Mouse (Mus musculus) layer of hippocampus, adult 8-10 months (tissue): ENCODE results near the gene F11r. TPM values are rescaled to one million over a fixed set of nuclear protein-coding genes. Genes with fewer than 3 reads are reported as not detected.

Experiments
- DNase-seq, 2 experiments: peaks; one replicate each; pipeline ENCODE4 v3.0.0; 2022; ENCODE audit warnings: low spot score in 2 of 2
- total RNA-seq, 4 experiments: library from RNA; stranded (reverse); gene quantifications; 2 replicates each; pipeline ENCODE4 v1.2.4; 2022

Gene F11r
- total RNA-seq, 4 experiments from 2014 or later, result 4.8 to 18.6 (median 11.1) TPM

- no peak for DNase-seq
Observed at GRCm38 (mm10) chr1:171438014-171438670, 807 bp downstream of the F11r start.

GRCm38 (mm10) chr1:171439072-171439471 lies 1.7 kb downstream of the F11r start:
- no peak for DNase-seq

- no peak for DNase-seq
Observed at GRCm38 (mm10) chr1:171440025-171440725, 2.8 kb downstream of the F11r start.

- DNase-seq, result no peak
Observed at GRCm38 (mm10) chr1:171441466-171442412, 4.4 kb downstream of the F11r start.

GRCm38 (mm10) chr1:171442413-171442760 lies 5.1 kb downstream of the F11r start:
- DNase-seq, result no peak

- no peak for DNase-seq
Observed at GRCm38 (mm10) chr1:171445050-171445449, 7.7 kb downstream of the F11r start.

GRCm38 (mm10) chr1:171446854-171447253 lies 9.5 kb downstream of the F11r start:
- DNase-seq, result no peak

GRCm38 (mm10) chr1:171447692-171448091 lies 10.4 kb downstream of the F11r start:
- no peak for DNase-seq

- no peak for DNase-seq
Observed at GRCm38 (mm10) chr1:171450062-171450461, 12.7 kb downstream of the F11r start.

GRCm38 (mm10) chr1:171451001-171451400 lies 13.7 kb downstream of the F11r start:
- DNase-seq, result no peak

GRCm38 (mm10) chr1:171452522-171452921 lies 15.2 kb downstream of the F11r start:
- no peak for DNase-seq

- no peak for DNase-seq
Observed at GRCm38 (mm10) chr1:171452923-171453322, 15.6 kb downstream of the F11r start.

- DNase-seq, result no peak
Observed at GRCm38 (mm10) chr1:171454926-171455325, 17.6 kb downstream of the F11r start.

GRCm38 (mm10) chr1:171457568-171457967 lies 20.2 kb downstream of the F11r start:
- no peak for DNase-seq

GRCm38 (mm10) chr1:171459791-171460190 lies 22.5 kb downstream of the F11r start:
- no peak for DNase-seq

- no peak for DNase-seq
Observed at GRCm38 (mm10) chr1:171460551-171461503, 23.5 kb downstream of the F11r start.

GRCm38 (mm10) chr1:171463133-171463532 lies 25.8 kb downstream of the F11r start:
- no peak for DNase-seq

- DNase-seq, result no peak
Observed at GRCm38 (mm10) chr1:171465749-171466412, 28.5 kb downstream of the F11r start.

GRCm38 (mm10) chr1:171466565-171466964 lies 29.2 kb downstream of the F11r start:
- DNase-seq, result no peak

GRCm38 (mm10) chr1:171469678-171470077 lies 32.3 kb downstream of the F11r start:
- DNase-seq, result no peak
